Mouse (Mus musculus) B cell, adult 2 months (primary cell): ENCODE data around the gene Lrp3.

Source experiments
- DNase-seq, 2 experiments: peaks; one replicate each; pipeline ENCODE4 v3.0.0; 2022

Gene Lrp3

DNA sequence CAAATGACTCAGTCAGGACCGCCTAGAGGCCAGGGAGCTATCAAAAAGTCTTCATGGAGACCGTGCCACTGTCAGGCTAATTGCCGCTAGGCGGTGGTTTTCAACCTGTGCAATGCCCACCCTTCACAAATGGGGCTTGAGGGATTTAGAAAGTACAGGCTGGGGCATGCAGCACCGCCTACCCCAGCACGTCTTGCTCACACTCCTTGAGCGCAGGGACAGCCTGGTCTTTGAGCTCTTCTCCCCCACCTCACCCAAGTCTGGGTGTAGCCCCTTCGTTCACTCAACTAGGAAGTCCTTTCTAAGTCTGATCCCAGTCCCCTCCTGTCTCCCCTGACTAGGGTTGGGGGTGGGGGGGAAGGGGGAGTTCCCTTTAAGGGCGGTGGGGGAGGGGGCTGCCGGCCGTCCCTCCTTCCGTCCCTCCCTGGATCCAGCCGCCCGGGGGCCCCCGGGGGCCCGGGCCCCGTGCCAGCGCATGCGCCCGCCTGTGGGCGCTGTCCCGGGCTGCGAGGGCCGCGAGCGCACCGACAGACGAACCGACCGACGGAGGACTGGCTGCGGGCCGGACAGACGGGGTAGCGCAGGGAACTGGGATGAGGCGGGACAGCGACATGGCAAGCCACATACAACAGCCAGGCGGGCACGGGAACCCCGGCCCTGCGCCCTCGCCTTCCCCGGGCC is 29.3 kb downstream of the Lrp3 start, which contains the start of gene Slc7a10:
Gene Slc7a10 (plus strand): TSS at position 497 of the 681 bp plus-strand sequence.
- no peak for DNase-seq

DNA sequence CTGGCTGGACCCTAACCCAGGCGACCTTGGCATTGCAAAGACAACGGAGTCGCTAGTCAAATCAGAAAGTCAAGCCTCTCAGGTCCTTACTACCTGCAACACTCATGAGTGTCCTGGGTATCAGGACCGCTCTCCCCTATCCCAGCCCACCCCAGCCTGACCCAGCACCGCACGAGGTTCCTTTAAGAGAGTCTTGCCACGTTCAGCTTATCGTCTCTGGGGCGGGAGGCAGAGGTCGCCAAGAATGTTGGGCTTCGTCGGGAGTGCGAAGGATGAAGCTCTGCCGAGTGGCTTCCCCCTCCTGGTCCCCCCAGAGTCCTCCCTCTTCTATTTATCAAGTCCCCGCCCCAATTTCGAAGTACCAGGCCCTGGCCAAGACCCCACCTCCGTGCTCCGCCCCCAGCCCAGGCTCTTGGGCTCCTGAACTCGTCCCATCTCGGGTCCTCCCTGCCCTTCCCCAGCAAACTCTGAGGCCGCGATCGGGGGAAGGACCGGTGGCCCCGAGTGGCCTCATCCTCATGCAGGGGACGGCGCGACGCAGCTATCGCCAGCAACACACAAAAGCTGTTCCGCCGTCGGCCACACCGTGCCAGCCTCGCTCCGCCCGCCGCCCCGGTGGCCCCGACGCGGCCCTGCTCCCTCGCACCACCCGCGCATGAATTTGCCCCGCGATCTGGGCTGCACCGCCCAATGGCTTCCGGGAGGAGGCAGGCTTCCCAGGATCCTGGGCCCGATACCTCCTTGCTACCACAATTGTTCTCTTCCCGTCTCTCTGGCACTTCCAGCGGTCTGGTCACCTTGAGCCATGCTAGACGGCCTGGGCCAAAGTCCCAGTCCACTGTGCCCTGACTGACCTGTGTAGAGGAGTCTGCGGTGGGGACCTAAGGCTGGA is 30.2 kb downstream of the Lrp3 start:
- DNase-seq: no peak

DNA sequence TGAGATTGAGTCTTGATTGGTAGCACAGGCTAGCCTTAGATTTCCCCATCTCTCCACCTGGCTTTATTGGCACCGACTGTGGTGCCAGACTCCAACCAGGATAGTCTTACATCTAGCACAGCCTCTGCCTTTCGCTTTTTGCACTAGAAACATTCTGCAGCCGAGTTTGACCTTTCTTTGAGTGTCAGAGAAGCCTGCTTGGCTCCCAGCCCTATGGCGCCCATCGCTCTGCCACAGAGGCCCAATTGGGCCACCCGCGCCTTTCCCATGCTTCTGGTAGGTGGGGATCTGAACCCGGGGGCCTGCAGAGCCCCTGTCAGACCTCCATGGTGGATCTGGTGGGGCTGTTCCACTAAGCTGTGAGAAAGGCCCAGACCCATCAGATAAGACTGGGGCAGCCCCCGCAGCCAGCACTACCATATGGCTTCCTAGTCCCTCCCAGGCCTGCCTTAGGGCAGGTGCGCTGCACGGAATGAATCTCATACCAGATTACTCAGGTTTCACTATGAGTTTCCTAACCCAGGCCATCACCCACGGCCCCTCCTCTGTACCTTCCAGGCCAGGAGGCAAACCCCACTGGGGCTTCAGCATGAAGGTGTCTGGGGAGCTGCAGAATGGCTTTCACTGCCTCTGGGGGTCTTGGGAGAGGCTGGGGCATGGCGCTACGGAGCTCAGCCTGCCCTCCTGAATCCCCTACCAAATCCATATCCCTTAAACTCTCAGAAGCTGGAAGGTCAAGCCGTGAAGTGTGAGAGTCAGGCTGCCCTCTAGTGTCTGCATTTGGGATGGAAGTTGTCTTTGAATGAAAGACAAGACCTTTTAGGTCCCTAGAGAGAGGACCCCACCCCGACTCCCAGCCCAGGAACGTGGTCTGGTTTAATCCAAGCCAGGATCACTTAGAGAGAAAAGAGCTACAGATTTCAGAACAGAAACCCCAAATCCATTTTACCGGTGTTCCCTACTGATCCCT is 38.6 kb downstream of the Lrp3 start:
- DNase-seq: no peak

DNA sequence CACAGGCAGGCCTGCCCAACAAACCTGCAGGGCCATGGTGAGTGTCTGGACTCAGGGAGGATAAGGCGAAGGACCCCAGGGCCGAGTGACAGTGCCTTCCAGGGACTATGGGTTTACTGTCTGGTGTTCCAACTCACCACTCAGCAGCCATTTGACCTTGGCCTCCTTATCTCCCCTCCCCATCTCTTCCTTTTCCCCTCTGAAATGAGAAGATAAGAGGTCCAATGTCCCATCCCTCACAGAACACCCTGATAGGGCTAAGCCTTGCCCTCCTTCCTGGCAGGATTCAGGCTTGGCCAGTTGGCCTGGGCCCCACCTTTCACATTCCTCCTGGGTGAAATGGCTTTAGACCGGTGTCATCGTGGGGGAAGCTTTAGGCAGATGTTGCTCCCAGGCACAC is 39.8 kb downstream of the Lrp3 start:
- DNase-seq: no peak

DNA sequence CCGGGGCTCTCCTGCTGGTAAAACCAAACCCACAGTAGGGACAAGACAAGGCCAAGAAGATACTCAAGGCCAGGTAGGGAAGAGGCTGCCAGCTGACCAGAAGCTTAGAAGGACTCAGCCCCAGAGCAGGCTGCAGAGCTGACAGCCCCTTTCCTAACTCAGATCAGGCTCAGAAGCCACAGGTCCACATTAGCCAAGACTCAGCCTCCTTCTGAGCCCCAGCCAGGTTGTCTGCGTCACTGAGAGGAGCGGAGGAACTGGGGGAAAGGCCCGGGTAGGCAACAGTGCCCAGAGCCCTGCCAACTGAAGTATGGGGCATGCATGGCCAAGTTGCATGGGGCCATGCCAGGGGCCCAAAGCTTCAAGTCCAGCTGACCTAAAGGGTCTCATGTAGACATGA is 42.8 kb downstream of the Lrp3 start:
- DNase-seq: no peak

DNA sequence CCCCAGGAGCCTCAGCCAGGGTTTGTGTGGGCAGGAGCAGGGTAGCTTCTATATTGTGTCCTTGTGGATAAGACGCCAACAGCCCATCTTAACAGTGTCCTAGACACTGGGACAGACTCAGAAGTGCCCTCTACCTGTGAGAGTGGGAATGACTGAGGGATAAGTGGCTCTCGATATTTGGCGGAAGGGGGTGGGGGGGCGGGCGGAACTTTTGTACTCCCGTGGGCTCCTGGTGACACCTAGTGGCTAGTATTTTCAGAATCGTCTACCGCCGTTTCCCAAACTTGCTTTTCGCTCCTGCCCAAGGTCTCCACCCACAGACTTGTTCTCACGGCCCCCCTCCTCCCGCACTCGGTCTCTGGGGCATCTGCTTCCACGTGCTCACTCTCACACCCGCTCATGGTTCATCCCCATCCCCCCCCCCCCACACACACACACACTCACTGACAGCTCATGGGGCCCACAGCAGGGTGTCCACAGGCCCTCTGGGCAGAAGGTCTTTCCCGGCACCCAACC is 43.4 kb downstream of the Lrp3 start:
- DNase-seq: peak; percentile 52 to 59

DNA sequence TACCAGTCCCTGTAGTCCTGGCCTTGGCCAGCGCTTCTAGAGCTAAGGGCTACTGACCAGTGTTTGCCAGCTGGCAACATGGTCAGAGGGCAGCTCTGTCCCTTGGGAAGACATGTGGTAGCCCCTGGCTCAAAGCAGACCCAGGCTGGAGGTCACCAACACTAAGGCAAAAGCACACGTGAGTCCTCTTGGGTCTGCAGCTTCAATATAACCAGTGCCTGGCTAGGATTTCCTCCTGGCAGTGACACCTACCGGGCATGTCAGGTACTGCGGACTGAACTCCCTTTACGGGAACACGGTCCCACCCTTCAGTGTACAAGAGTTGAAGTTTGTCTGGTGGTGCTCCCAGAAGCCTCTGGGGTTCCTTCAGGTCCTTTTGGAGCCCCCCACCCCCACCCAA is 46.0 kb downstream of the Lrp3 start:
- DNase-seq: peak; percentile 82 to 85

DNA sequence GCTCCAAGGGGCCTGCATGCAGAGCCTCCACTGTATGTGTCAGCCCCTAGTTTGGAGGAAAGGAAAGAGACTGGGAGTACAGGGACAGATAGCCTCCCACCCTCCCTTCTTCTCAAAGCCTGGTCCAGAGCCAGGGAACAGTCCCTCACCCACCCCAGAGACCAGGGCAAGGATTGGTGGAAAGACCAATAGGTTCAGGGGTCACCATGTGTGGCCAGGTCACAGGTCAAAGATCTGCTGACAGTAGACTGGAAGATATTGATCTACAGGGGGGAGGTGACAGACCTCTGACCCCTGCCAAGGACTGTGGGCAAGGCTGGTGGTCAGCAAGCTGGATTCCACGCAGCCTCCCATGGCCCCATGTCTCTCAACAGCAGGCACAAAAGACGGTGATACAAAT is 47.4 kb downstream of the Lrp3 start:
- no peak for DNase-seq

DNA sequence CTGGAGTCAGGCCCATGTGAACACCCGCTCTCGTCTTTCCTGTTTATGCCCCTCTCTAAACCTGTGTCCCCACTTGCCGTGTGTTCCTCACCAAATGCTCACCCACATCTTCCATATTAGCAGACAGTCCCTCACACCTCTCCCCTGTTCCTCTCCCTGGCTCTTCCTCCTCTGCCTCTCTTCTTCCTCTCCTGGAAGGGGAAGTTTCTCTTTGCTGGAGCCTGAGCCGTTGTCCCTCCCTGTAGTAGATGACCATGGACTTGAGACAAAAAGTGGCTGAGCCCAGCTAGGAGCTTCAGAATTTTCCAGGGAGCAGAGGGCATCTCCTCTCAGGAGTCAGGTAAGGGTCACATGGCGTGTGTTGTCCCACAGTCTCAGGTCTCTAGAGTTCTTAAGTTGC is 48.3 kb downstream of the Lrp3 start:
- no peak for DNase-seq

DNA sequence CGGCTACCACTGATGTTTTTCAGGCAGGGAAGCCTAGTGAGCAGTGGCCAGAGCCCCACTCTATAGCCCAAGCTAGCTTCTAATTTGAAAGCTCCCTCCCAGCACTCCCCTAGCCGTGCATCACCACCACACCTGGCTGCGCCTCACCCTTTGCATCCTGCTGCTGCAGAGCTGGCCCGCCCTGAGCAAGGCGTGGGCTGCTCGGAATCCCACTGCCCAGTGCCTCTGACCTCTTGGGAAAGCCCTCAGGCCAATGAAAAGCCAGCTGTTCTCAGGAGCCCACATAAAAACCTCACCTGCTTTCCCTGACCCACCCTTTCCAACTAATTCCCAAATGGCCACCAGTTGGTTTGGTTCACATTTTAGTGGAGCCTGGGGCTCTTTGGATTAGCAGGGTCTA is 51.2 kb downstream of the Lrp3 start:
- DNase-seq: no peak

DNA sequence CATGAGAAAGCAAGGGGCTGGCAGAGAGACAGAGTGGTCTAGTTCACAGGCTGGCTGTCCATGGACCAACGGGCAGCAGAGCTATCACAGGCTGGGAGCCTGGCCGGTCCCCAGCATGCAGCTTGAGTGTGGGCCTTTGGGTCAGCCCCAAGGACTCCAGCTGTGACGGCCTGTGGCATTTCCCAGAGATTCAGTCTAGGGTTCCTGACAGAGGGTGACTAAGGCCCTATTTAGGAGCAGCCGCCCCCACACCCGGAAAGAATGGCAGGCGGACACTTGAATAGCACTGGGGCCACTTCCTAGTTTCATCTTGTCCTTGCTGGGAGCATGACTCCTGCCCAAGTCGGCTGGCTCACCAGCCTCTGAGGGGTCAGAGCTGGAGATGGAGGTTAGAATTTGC is 51.7 kb downstream of the Lrp3 start:
- DNase-seq: no peak

DNA sequence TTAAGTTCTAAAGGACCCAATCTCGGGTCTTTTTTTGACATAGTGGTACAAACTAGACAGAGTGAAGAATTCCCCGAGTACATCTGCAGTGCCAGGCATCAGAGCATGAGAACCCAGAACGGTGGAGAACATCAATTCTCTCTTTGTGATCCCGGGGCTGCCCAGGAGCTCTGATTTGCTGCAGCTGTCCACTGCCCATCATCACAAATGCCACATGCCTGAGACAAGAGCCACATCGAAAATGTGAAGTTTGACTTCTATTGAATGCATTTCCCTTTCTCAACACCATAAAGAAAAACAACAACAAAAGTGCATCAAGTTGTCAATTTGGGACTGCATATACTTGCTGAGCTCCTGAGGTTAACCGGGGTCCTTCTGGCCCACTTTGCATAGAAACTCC is 52.9 kb downstream of the Lrp3 start:
- DNase-seq: no peak

DNA sequence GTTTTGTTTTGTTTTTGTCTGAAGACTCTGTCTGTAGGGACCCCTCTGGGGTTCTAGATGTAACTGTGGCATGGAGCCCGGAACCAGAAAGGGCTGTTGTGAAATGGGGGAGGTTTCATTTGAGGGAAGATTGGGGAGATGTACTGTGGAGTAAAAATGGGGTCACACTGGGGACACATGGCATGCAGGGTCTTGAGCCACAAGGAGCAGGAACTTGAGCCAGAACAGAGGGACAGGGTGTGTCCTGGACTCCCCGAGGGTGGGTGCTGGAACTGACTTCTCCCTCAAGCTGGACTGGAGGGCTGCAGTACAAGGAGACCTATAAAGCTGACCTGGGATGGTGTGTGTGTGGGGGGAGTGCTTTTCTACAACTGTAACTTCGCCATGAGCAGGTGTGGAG is 57.8 kb downstream of the Lrp3 start:
- no peak for DNase-seq

DNA sequence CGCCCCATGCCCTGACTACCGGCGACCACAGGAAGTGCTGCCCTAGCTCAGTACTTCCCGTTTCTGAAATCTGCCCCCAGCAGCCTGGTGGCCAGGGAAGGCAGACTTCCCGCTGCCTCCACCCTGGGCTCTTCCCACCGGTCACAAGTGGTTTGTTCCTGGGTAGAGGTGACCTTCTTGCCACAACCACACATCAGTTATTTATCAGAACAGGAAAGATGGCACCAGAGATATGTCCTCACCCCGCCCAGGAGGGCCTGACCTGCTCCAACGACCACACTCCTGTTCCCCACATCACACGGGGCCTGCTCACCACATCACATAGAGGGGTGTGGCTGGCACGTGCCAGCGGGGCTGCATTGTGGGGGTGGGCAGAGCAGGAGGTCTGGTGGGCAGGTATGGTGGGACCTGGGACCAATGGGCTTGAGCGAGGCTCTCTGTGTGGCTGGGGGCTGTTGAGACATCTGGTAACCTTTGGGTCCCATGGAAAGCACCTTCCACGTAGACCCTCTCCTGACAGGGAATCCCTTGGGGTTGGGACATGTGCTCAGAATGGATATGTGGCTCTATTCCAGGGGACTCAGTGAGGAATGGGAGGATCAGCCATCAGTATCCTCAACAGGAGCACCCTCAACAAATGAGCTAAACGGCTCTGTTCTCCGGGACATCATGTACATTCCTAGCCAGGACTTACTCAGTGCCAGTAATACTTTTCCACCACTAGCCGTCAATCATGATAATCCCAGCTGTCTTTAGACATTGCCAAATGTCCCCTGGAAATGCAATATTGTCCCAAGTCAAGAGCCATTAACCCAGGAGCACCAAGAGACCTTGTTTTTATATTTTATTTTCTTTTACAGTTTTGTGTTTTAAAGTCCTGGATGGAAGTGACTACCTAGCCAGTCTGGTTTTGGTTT is 58.5 kb downstream of the Lrp3 start:
- peak; percentile 14 to 23 for DNase-seq

DNA sequence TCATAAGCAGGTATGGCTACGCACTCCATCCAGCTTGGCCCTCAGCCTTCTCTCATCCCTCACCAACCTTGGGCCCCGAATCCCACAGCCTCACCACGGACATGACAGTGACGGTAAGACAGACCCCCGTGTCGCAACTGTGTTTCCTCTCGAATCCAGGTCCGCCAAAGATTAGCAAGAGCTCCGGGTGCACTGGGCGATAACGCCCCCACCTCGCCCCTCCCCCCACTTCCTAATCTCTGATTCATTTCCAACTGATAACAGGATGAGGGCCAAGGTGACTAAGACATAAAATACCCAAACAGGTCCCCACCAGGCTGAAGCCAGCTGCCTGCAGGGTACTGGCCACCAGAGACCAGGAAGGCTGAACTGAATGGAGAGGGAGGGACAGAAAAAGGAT is 60.8 kb downstream of the Lrp3 start:
- no peak for DNase-seq

DNA sequence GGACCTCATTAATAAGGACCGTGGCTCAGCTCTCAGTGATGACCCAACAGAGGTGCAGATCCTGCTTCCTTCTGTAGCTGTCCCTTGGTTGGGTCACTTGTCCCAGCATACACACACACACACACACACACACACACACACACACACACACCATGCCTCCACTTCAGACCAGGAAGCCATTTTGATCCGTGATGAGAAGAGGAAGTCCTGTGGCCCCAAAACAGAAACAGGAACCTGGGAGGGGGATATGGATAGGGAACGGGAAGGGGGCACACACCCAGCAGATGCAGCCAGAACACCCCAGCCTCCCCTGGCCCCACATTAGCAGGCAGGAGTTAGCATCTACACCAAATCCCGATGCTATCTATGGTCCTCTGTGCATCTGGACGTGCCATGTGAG is 64.4 kb downstream of the Lrp3 start:
- no peak for DNase-seq
